Mouse (Mus musculus): ENCODE measurements around the gene Abcc5.

DNA sequence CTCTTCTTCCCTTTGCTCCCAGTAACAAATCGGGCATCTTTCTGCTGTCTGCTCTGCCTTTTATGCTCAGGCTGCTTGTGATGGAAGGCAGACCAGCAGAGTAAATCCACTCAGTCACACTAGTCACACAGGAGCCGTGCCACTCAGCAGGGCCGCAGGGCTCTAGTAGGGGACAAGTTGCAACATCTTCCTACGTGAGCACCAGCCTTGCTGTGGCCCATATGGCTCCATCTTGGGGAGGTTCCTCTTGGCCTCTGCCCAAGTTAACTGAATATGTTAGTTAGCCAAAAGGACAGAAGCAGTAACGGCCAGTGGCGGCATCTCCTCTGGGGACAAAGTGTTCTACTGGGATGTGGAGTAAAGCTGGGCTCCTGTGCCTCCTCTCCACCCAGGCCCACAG, 109.4 kb downstream of the Abcc5 start:
- TF ChIP-seq GATA1 (IDR thresholded peaks at IDR 0.05; ENCODE audit: borderline replicate concordance, low read length) (no peak), FLI1 (IDR thresholded peaks at IDR 0.05; ENCODE audit: low read length) (no peak)
